Mouse (Mus musculus) intestine, embryonic 15.5 days (tissue): Measurements from ENCODE around the gene Faf1. TPM values are rescaled to one million over a fixed set of nuclear protein-coding genes. Genes with fewer than 3 reads are reported as not detected.

Experiments
- ATAC-seq: fragments of 200-750 bp; cut with Nextera tagmentation; 2 replicates; pipeline ENCODE4 v1.8.0; 2017; ENCODE audit warnings: moderate TSS enrichment, moderate library complexity
- H3K27ac ChIP-seq: fragments of 300-500 bp; sonication (generic); 2 replicates; pipeline ENCODE4 v1.5.1; 2015; ENCODE audit warnings: mild to moderate bottlenecking, inconsistent platforms
- H3K27me3 ChIP-seq: fragments of 300-500 bp; sonication (generic); replicated peaks from 2 replicates; pipeline ENCODE4 v1.6.1; 2015; ENCODE audit warnings: inconsistent platforms
- H3K36me3 ChIP-seq: fragments of 300-500 bp; sonication (generic); 2 replicates; pipeline ENCODE4 v1.6.1; 2015; ENCODE audit warnings: inconsistent platforms
- H3K4me1 ChIP-seq: fragments of 300-500 bp; sonication (generic); replicated peaks from 2 replicates; pipeline ENCODE4 v1.6.1; 2015; ENCODE audit warnings: inconsistent platforms
- H3K4me2 ChIP-seq: fragments of 300-500 bp; sonication (generic); replicated peaks from 2 replicates; pipeline ENCODE4 v1.6.1; 2015; ENCODE audit warnings: mild to moderate bottlenecking, inconsistent platforms
- H3K4me3 ChIP-seq: fragments of 300-500 bp; sonication (generic); replicated peaks from 2 replicates; pipeline ENCODE4 v1.5.1; 2015; ENCODE audit warnings: inconsistent platforms
- H3K9ac ChIP-seq: fragments of 300-500 bp; sonication (generic); 2 replicates; pipeline ENCODE4 v1.6.1; 2015; ENCODE audit warnings: inconsistent platforms
- H3K9me3 ChIP-seq: fragments of 300-500 bp; sonication (generic); 2 replicates; pipeline ENCODE4 v1.6.1; 2016; ENCODE audit warnings: inconsistent platforms
- WGBS: fragments of 180-500 bp; shearing (Covaris S2); methylation state at CpG from one replicate; pipeline ENCODE4 v1.1.7; 2015; 5-methylcytosine and 5-hydroxymethylcytosine counted together
- polyA plus RNA-seq: library from polyadenylated mRNA; unstranded; fragments of >200 nt; fragmentation: Nextera tagmentation; extraction: Ambion mirVana; gene quantifications from 2 replicates; pipeline ENCODE4 v1.2.1, GENCODE M21; 2015

Gene Faf1
- polyA plus RNA-seq, 1 experiment from 2014 or later, result 25.7 TPM

DNA sequence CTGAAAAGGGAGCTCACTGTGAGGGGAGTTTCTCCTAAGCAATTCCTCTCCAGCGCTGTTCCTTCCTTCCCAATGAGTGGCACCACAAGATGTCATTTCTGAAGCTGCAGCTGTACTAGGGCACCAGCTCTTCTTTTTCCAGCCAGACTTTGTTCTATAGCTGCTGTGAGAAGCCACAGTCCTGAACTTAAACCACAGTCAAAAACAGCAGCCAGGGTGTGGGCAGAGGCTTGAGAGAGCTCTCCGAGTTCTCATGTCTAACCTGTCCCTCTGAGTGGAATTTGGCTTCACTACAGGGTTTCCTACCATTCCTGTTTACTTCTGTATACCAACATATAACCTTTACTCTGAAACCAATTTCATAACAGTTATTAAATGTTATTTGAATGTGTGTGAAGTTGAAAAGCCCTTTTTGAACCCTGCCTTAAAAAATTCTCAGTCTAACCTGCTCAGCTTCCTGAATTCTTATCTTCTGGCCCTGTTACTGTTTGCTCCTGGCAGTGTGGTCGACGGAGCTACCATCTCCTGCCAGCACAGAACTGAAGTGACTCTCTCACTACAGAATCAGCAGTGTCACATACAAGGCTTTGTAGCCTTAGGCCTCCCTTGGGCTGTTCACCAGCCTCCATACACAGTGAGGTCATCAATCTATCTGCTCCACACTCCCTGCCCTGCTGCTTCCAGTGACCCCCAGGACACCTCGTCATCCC, 287.3 kb downstream of the Faf1 start:
- H3K4me1 ChIP-seq, result no peaks in the 10 kb centered on the region
- no peaks in the 10 kb centered on the region for H3K36me3 ChIP-seq
- H3K27me3 ChIP-seq, result no peaks in the 10 kb centered on the region
- WGBS, result 81% methylated on average over 5 of the region's 5 CpGs
- no peak overlapping the region for H3K4me3 ChIP-seq
- H3K27ac ChIP-seq, result no peak overlapping the region
- no peaks in the 10 kb centered on the region for H3K9me3 ChIP-seq
- no peak for ATAC-seq
- no peak overlapping the region for H3K9ac ChIP-seq
- H3K4me2 ChIP-seq, result no peak overlapping the region

DNA sequence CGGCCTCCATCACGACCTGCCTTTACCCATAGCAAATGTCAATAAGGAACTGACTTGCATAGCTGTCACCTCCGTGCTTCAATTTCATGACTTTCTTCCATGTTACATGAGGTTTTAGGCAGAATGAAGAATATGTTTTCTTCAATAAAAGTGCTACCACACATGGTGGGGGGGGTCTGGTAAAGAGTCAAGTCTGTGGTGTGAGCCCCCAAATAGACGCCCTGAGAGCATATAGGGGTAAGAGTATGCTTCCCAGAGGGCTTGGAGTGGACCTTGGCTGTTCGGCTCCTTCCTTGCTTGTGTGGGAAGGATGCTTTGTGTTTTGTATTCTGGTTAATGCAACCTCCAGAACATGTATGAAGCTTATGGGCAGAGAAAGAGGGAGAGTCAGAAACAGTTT, 293.2 kb downstream of the Faf1 start:
- H3K27me3 ChIP-seq, result peaks cover 32% of the 10 kb centered on the region
- no peaks in the 10 kb centered on the region for H3K36me3 ChIP-seq
- 0 out of 2 replicates have a peak, but pooled peaks cover under 1% of the 10 kb centered on the region for H3K4me1 ChIP-seq
- 86% methylated on average over 5 of the region's 5 CpGs for WGBS
- H3K9ac ChIP-seq, result no peak overlapping the region
- no peak overlapping the region for H3K4me2 ChIP-seq
- no peak for ATAC-seq
- no peak overlapping the region for H3K27ac ChIP-seq
- H3K4me3 ChIP-seq, result no peak overlapping the region
- H3K9me3 ChIP-seq, result no peaks in the 10 kb centered on the region

DNA sequence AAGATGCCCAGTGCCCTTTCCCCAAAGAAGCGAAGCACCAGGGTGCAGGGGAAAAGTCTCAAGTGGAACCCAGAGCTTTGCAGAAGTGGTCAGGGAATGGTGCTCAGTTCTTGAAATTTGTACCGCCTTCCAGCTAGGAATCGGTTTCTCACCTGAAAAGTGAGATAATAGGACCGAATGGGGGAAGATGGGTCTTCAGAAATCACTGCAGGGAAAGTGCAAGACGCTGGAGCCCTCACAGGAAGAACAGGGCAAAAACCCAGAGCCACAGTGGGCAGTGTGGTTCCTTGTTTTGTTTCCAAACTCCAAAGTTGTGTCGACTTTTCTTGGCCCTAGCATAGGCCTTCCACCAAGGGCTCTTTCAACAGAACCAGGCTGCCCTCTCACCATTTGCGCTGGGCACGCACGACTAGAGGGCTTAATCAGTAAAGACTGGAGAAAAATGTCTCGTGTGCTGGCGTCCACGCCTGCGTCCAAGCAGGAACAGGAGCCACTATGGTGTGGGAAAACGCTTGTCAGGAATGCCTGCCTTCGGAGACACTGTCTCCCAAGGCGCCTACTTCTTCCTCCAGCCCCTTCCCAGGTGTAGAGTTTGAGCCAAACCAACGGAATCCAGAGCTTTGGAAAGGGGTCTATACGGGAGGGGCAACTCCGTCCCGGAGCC, 297.7 kb downstream of the Faf1 start:
- no peak overlapping the region for H3K4me2 ChIP-seq
- no peaks in the 10 kb centered on the region for H3K36me3 ChIP-seq
- WGBS, result 3% methylated on average over 20 of the region's 20 CpGs
- no peak for ATAC-seq
- H3K27me3 ChIP-seq, result peaks cover 77% of the 10 kb centered on the region
- no peak overlapping the region for H3K27ac ChIP-seq
- no peak overlapping the region for H3K4me3 ChIP-seq
- H3K9ac ChIP-seq, result no peak overlapping the region
- peaks cover 17% of the 10 kb centered on the region for H3K4me1 ChIP-seq
- H3K9me3 ChIP-seq, result no peaks in the 10 kb centered on the region

DNA sequence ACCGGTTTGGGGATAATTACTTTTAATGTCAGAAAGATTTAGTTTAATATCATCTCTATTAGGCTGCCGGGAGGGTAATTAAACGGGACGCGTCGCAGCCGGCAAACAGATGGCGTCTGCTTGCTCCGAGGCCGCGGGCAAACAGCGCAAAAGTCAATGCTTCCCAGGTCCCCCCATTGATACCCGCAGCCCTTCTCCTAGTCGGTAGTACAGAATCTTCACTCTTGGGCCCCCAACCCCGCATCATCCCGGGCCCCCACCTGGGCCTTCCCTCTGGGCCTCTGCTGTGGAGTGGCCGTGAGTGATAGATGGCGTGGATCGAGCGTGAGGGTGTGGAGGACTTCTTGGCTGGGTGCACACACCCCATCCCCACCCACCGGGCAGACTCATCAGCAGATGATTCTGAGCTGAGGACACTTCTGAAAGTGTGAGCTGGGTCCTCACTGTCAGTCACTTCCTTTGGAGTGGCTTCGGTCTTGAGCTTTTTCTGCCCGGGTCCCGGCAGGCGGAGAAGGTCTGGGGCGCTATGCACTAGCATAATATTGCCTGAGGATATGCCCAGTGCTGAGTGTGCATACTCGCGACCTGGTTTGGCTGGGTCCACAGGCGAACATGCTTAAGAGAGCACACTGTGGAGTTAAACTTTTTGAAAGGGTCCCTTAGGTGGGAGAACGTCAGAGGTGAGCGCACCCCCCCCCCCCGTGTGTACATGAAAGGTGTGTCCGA, 298.4 kb downstream of the Faf1 start:
- Histone ChIP-seq H3K36me3 (no peaks in the 10 kb centered on the region), H3K4me1 (peaks cover 19% of the 10 kb centered on the region), H3K27ac (no peak overlapping the region), H3K4me2 (peak overlapping the region; percentile 15; the same call in 1 of the 2 replicates), H3K9me3 (no peaks in the 10 kb centered on the region), H3K27me3 (peaks cover 83% of the 10 kb centered on the region), H3K9ac (no peak overlapping the region), H3K4me3 (no peak overlapping the region)
- 0 out of 2 replicates have a peak, but pooled peaks have one; percentile 16 for ATAC-seq
- 2% methylated on average over 33 of the region's 33 CpGs for WGBS

DNA sequence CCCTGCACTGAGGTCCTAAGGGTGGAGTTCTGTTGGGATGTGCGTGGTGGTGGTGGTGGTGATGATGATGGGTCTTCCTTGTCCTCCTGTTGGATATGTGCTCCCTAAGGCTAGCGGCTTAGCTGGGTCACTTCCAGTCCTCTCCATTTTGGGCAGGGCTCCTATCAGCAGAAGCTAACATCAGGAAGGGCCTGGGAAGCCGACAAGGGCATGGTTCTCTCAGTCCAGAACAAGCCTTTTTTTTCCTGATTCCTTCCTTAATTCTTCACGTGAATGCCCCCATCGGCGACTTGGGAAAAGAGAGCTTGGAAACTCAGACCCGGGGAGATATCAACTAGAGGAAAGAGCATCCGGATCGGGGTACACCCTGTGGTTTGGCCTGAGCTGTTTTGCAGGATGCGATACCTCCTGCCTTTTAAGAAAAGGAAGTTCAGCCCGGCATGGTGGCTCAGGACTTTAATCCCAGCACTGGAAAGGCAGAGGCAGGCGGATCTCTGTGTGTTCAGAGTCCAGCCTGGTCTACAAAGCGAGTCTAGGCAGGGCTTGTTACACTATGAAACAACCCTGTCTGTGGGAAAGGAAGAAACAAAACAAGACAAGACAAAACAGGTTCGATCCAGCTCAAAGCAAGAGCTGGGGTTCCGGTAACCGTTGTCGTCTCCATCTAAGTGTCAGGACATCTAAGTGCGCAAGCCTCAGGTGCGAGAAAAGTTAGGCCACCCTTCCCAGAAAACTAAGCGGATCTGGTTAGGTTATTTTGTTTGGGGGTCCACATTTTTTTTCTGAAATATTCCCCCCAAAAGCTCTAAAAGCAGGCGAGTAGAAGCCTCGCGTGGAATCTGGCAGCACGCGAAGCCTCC, 299.2 kb downstream of the Faf1 start:
- no peaks in the 10 kb centered on the region for H3K36me3 ChIP-seq
- WGBS, result 8% methylated on average over 25 of the region's 25 CpGs
- no peak overlapping the region for H3K4me3 ChIP-seq
- no peak overlapping the region for H3K9ac ChIP-seq
- peaks cover 22% of the 10 kb centered on the region for H3K4me1 ChIP-seq
- no peak for ATAC-seq
- no peak overlapping the region for H3K4me2 ChIP-seq
- peaks cover 91% of the 10 kb centered on the region for H3K27me3 ChIP-seq
- H3K27ac ChIP-seq, result no peak overlapping the region
- H3K9me3 ChIP-seq, result no peaks in the 10 kb centered on the region

DNA sequence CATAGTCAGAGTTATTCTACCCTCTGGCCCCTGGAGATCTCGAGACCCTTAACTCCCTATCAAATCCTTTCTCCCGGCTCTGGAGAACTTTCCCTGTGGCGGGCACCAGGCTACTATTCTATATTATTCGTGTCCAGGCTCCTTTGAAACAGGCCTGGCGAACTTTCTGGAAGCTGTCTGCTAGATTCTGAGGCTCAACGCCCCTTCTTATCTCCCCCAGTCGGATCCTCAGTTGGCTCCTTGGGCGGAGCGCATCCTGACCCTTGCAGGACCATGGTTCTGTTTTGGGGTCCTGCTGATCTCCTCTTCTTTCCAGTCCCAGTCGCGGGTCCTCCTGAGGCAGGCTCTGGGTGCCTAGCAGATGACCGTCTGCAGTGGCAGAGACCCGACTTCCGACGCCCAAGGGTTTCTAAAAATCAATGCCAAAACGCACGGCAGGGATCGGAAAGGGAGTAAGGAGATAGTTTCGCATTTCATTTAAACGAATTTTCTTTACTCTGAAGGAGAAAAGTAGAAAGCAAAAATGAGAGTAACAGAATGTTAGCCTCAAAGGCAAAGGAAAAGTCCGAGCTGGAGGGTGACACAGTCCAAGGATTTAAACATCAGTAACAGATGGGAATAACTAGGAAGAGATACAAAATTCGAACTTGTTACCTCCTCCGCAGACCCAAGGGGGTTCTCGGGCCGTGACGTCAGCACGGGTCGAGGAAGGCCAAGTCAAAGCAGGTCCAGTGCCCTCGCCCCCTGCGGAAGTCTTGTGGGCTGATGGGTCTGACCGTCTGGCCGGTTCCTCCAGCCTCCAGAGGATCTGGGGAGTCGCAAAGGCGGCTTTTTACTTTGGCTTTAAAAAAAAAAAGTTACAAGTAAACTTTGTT, 300.1 kb downstream of the Faf1 start:
- H3K27ac ChIP-seq, result no peak overlapping the region
- H3K27me3 ChIP-seq, result peaks cover 93% of the 10 kb centered on the region
- no peaks in the 10 kb centered on the region for H3K9me3 ChIP-seq
- no peak for ATAC-seq
- no peak overlapping the region for H3K4me3 ChIP-seq
- 2% methylated on average over 34 of the region's 34 CpGs for WGBS
- peaks cover 23% of the 10 kb centered on the region for H3K4me1 ChIP-seq
- no peak overlapping the region for H3K4me2 ChIP-seq
- H3K36me3 ChIP-seq, result no peaks in the 10 kb centered on the region
- H3K9ac ChIP-seq, result no peak overlapping the region

DNA sequence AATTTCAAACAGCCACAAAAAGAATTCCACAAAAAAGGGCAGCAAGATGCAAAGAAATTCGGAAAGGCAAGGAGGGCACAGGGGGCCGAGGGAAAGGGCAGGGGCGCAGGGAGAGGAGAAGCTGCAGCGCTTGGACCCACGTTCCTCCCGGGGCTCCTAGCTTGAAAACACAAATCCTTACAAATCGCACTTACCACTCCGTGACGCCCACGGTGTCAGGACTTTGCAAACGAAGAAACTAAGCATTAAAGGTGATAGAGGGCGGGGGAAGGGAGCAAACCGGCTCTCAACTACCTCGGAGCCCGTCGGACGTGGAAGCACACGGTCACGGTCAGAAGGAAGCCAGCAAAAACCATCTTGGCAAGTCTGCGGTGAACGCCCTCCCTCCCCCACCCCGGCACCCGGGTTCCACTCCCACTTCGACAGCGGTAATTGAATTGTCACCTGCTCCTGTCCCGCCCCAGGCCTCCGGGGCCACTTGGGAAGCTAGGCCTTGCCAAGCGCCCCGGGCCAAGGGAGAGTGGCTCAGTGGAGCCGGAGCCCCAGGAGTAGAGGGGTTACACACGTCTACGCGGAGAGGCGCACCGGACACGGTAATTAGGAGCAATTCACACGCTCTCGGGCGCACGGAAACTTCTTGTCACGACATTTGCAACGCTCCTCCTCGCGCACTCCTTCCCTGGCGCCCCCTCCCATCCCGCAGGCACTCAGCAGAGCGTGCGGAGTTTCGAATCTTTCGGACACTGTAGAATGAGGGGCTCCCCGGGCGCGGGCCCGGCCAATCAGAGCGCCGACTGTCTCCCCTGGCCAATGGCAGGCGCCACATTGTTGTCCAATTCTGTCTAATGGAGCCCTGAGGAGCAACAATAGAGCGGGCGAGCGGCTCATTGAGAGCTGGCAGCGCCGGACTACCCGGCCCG, 301.0 kb downstream of the Faf1 start, which contains the start of gene Dmrta2:
Gene Dmrta2 (plus strand): TSS at position 906 of the 920 bp plus-strand sequence.
- Histone ChIP-seq H3K4me2 (peak within 1 kb of the TSS; percentile 59), H3K9me3 (no peaks in the 10 kb centered on the region), H3K4me3 (peak within 1 kb of the TSS; percentile 33), H3K27me3 (peaks cover 97% of the 10 kb centered on the region), H3K27ac (no peak within 1 kb of the TSS), H3K36me3 (no peaks in the 10 kb centered on the region), H3K4me1 (peaks cover 32% of the 10 kb centered on the region), H3K9ac (no peak within 1 kb of the TSS)
- ATAC-seq, result peak; percentile 33
- under 1% methylated on average over 64 of the region's 64 CpGs for WGBS

DNA sequence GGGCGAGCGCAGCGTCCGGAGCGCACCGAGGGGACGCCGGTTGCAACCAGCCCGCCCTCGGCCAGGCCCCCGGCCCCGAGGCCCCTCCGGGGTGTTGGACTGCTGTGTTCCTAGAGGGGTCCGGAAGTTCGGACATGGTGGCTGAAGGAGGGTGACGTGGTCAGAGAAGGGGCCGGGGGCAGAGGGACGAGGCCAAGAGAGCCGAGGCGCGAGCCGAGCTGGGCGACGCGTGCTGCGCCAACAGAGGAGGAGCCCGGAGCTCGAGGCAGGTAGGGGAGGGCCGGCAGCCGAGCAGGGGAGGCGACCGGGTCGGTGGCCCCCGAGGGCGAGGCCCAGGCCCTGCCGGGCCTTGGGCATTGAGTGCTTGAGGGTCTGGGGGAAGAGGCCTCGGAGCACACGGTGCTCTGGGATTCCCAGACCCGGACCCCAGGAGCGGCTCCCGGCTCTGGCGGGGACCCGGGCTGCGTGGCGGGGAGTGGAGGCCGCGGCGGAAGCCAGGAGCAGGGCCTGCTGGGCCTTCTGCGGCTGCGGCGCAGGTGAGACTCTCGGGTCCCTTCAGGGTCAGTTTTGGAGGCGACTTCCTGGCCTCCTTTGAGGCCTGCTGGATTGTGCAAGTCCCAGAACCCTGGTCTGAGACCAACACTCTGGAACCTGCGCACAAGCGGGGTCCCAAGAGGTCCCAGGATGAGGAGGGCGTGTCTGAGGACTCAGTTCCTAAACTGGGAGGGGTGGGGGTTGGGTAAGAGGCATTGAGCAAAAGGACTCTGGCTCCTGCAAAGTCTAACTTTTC, 301.9 kb downstream of the Faf1 start:
- peaks cover 36% of the 10 kb centered on the region for H3K4me1 ChIP-seq

DNA sequence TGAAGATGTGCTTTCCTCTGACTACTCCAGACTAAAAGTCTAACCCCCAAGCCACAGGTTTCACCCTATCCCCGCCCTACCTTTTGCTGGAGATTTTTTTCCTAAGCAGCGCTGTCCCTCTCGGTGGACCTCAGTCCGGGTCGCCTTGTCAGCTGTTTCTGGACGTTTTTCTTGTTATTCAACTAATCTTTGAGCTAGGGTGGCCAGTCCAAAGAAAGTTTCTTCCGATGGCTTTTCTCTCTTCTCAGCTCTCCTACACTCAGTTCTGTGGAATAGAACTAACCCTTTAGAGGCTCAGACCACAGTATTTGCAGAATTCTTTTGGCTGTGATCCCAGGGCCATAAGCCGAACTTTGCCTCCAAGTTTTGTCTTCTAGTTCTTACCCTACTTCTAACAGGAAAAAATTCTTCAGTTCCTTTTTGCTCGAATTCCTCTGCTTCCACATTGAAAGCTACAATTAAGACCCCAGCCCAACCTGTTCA, 302.5 kb downstream of the Faf1 start:
- Histone ChIP-seq H3K27me3 (peaks cover 98% of the 10 kb centered on the region), H3K9ac (no peak overlapping the region), H3K27ac (no peak overlapping the region), H3K4me1 (peaks cover 40% of the 10 kb centered on the region), H3K4me2 (no peak overlapping the region), H3K9me3 (no peaks in the 10 kb centered on the region), H3K4me3 (no peak overlapping the region), H3K36me3 (no peaks in the 10 kb centered on the region)
- ATAC-seq, result no peak
- WGBS, result 4% methylated on average over 9 of the region's 9 CpGs

More for the DNA sequence above, 301.9 kb downstream of the Faf1 start:
- under 1% methylated on average over 55 of the region's 56 CpGs for WGBS
- H3K4me3 ChIP-seq, result peak overlapping the region; percentile 33
- no peak overlapping the region for H3K9ac ChIP-seq
- H3K27ac ChIP-seq, result no peak overlapping the region
- H3K4me2 ChIP-seq, result peak overlapping the region; percentile 59
- no peaks in the 10 kb centered on the region for H3K9me3 ChIP-seq
- ATAC-seq, result peak; percentile 27
- H3K27me3 ChIP-seq, result peaks cover 98% of the 10 kb centered on the region
- no peaks in the 10 kb centered on the region for H3K36me3 ChIP-seq
